Mouse (Mus musculus): ENCODE data around the gene Tubb5.
A peak's percentile ranks its signal among the peaks of the same experiment; 100 is the strongest.

The Tubb5 gene

GRCm38 (mm10) chr17:35822964-35823937, 14.9 kb downstream of the Tubb5 start, which contains the start of gene Flot1:
TSS of gene Flot1 (plus strand) at chr17:35823230.
- peak; percentile 92 for DNase-seq

GRCm38 (mm10) chr17:35822564-35822963, 15.5 kb downstream of the Tubb5 start:
- DNase-seq, result peak; percentile 67

GRCm38 (mm10) chr17:35821439-35822430, 16.4 kb downstream of the Tubb5 start, which contains the start of gene Ier3:
TSS of gene Ier3 (plus strand) at chr17:35821684.
- peak; percentile 81 for DNase-seq

- no peak for DNase-seq
These were observed 18.0 kb downstream of the Tubb5 start for GRCm38 (mm10) chr17:35820111-35820510.

GRCm38 (mm10) chr17:35817226-35817625, 20.9 kb downstream of the Tubb5 start:
- no peak for DNase-seq

GRCm38 (mm10) chr17:35816686-35817085, 21.4 kb downstream of the Tubb5 start:
- no peak for DNase-seq

GRCm38 (mm10) chr17:35815836-35816235, 22.3 kb downstream of the Tubb5 start:
- no peak for DNase-seq

- no peak for DNase-seq
These were observed 23.4 kb downstream of the Tubb5 start for GRCm38 (mm10) chr17:35814678-35815077.

- no peak for DNase-seq
These were observed 24.5 kb downstream of the Tubb5 start for GRCm38 (mm10) chr17:35813653-35814052.

- DNase-seq, result peak; percentile 51
These were observed 24.9 kb downstream of the Tubb5 start for GRCm38 (mm10) chr17:35813245-35813647.

- DNase-seq, result no peak
These were observed 25.4 kb downstream of the Tubb5 start for GRCm38 (mm10) chr17:35812736-35813135.

GRCm38 (mm10) chr17:35812307-35812706, 25.8 kb downstream of the Tubb5 start:
- no peak for DNase-seq

- no peak for DNase-seq
These were observed 27.0 kb downstream of the Tubb5 start for GRCm38 (mm10) chr17:35810900-35811648.

- no peak for DNase-seq
These were observed 28.7 kb downstream of the Tubb5 start for GRCm38 (mm10) chr17:35809395-35809794.

GRCm38 (mm10) chr17:35808073-35808472, 30.0 kb downstream of the Tubb5 start:
- no peak for DNase-seq

GRCm38 (mm10) chr17:35803858-35804399, 34.2 kb downstream of the Tubb5 start:
- DNase-seq, result peak; percentile 19

- no peak for DNase-seq
These were observed 35.1 kb downstream of the Tubb5 start for GRCm38 (mm10) chr17:35803020-35803419.

GRCm38 (mm10) chr17:35800905-35801304, 37.2 kb downstream of the Tubb5 start:
- DNase-seq, result no peak

GRCm38 (mm10) chr17:35796835-35797234, 41.3 kb downstream of the Tubb5 start:
- no peak for DNase-seq

- DNase-seq, result no peak
These were observed 42.5 kb downstream of the Tubb5 start for GRCm38 (mm10) chr17:35795656-35796055.

GRCm38 (mm10) chr17:35795099-35795498, 43.0 kb downstream of the Tubb5 start:
- no peak for DNase-seq

GRCm38 (mm10) chr17:35792837-35793236, 45.3 kb downstream of the Tubb5 start:
- DNase-seq, result no peak

Data from retina, postnatal 1 day (tissue).